ENCODE assay signal across 11 mouse cellular contexts in the genomic region with DNA sequence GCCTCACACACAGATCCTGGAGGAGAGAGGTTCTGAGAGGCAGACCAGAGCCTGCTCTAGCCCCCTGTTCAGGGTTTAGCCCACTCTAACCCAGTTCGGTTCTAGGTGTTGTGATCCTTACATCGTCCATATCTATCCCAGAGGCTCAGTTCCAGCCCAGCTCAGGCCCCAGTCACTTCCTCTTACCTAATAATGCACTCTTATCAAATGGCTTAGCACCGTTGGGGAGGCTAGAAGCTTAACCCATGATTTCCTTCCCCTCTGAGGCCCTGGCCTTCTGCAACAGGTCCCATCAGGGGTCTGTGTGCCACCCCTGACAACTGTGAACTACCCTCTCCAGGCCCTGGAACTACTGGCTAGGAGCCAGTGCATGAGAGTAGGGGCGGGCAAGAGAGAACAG. TPM values are rescaled to one million over a fixed set of nuclear protein-coding genes. Genes with fewer than 3 reads are reported as not detected.
DNase-seq lines count a peak whose midpoint lies in the region; ATAC-seq and TF ChIP-seq lines count a peak whose summit lies in the region.
"Had no signal": no experiment of that assay in that cellular context is flagged by ENCODE, and none has a peak within 500 bp of the region (broad histone marks: within the 10 kb centered on the region; RNA-seq: fewer than 3 reads in every experiment).

No protein-coding gene starts in this region.

- no peak for ATAC-seq in kidney, embryonic 15.5 days (replicated peaks; ENCODE audit: low FRiP score)
- ATAC-seq in granulocyte monocyte progenitor cell, adult 5-6 weeks (replicated peaks; ENCODE audit: poor library complexity, severe bottlenecking): peak; percentile 60
- peak; percentile 16; the same call in 1 of the 2 replicates for ATAC-seq in liver, postnatal 0 days
- ATAC-seq in forebrain, embryonic 11.5 days (replicated peaks; ENCODE audit: low FRiP score): no peak
- no peak for ATAC-seq in frontal cortex, adult (ENCODE audit: low TSS enrichment)

- no peaks in the 10 kb centered on the region for H3K9me3 ChIP-seq in kidney, embryonic 15.5 days (replicated peaks)
- no peaks in the 10 kb centered on the region for H3K9me3 ChIP-seq in liver, postnatal 0 days (ENCODE audit: low read length)
- no peaks in the 10 kb centered on the region for H3K9me3 ChIP-seq in forebrain, embryonic 11.5 days (ENCODE audit: control insufficient read depth, low read length)

- no peak for TF ChIP-seq EP300 in liver, postnatal 0 days (IDR thresholded peaks at IDR 0.05; ENCODE audit: low read depth)

- DNase-seq in kidney, postnatal 14 days: no peak
- peak; percentile 41 to 43 for DNase-seq in B cell, adult 2 months
- DNase-seq in liver, postnatal 0 days: no peak
- DNase-seq in layer of hippocampus, postnatal 14 days (ENCODE audit: low spot score in 2 of 2): no peak
- no peak for DNase-seq in forebrain, embryonic 11.5 days (ENCODE audit: low spot score)
- DNase-seq: cerebellum, adult 9-11 months; kidney, adult 9 months had no signal

- H3K4me3 ChIP-seq in kidney, embryonic 15.5 days (replicated peaks): no peak overlapping the region
- H3K4me3 ChIP-seq in liver, postnatal 0 days (ENCODE audit: low read depth, low read length): no peak overlapping the region
- no peak overlapping the region for H3K4me3 ChIP-seq in forebrain, embryonic 11.5 days (ENCODE audit: low read depth, low read length)

- WGBS in kidney, embryonic 15.5 days: 47% methylated on average over 4 of the region's 4 CpGs
- 22% methylated on average over 4 of the region's 4 CpGs for WGBS in liver, postnatal 0 days (ENCODE audit: insufficient replicate concordance)
- 50% methylated on average over 4 of the region's 4 CpGs for WGBS in forebrain, embryonic 11.5 days

- H3K27ac ChIP-seq in kidney, embryonic 15.5 days: peak overlapping the region; percentile 78
- H3K27ac ChIP-seq in liver, postnatal 0 days (ENCODE audit: low read depth): peak overlapping the region; percentile 44
- no peak overlapping the region for H3K27ac ChIP-seq in forebrain, embryonic 11.5 days (ENCODE audit: low read depth, low read length)

- H3K27me3 ChIP-seq in kidney, embryonic 15.5 days: peaks cover 59% of the 10 kb centered on the region
- H3K27me3 ChIP-seq in liver, postnatal 0 days (ENCODE audit: insufficient read depth, low read length): peaks cover 4% of the 10 kb centered on the region; the same call in 1 of the 2 replicates
- H3K27me3 ChIP-seq in forebrain, embryonic 11.5 days (ENCODE audit: control insufficient read depth, insufficient read depth, low read length): no peaks in the 10 kb centered on the region; the same call in 1 of the 2 replicates

- H3K4me2 ChIP-seq in kidney, embryonic 15.5 days: no peak overlapping the region
- H3K4me2 ChIP-seq in liver, postnatal 0 days (ENCODE audit: low read depth, low read length): peak overlapping the region; percentile 62
- no peak overlapping the region for H3K4me2 ChIP-seq in forebrain, embryonic 11.5 days (ENCODE audit: low read depth, low read length, severe bottlenecking)

- TF ChIP-seq CTCF in liver, postnatal 0 days (IDR thresholded peaks at IDR 0.05; ENCODE audit: low read depth): no peak

- H3K9ac ChIP-seq in kidney, embryonic 15.5 days: no peak overlapping the region
- no peak overlapping the region for H3K9ac ChIP-seq in liver, postnatal 0 days (replicated peaks)
- H3K9ac ChIP-seq in forebrain, embryonic 11.5 days (ENCODE audit: low read length): no peak overlapping the region

- H3K4me1 ChIP-seq in kidney, embryonic 15.5 days: peaks cover 33% of the 10 kb centered on the region
- peaks cover 34% of the 10 kb centered on the region for H3K4me1 ChIP-seq in liver, postnatal 0 days (ENCODE audit: insufficient read depth)
- H3K4me1 ChIP-seq in forebrain, embryonic 11.5 days (replicated peaks; ENCODE audit: control insufficient read depth, insufficient read depth, low read length): no peaks in the 10 kb centered on the region

- H3K36me3 ChIP-seq in kidney, embryonic 15.5 days: no peaks in the 10 kb centered on the region
- H3K36me3 ChIP-seq in liver, postnatal 0 days (replicated peaks; ENCODE audit: insufficient read depth, low read length): no peaks in the 10 kb centered on the region
- H3K36me3 ChIP-seq in forebrain, embryonic 11.5 days (ENCODE audit: control insufficient read depth, insufficient read depth, low read length): no peaks in the 10 kb centered on the region

RNA-seq across cellular contexts. Expression of gene Plcb2, which starts 1.0 kb away (rescaled TPM):
- 1.5 and 1.9 TPM in 2 replicates for polyA plus RNA-seq in kidney, embryonic 15.5 days (2015; fragmentation: Nextera tagmentation; extraction: Ambion mirVana)
- total RNA-seq in granulocyte monocyte progenitor cell, adult 5-6 weeks (2014; fragmentation: Nextera tagmentation): 99.1 and 108 TPM in 2 replicates
- 54.3 and 70.7 TPM in 2 replicates for total RNA-seq in granulocyte monocyte progenitor cell, adult 5-6 weeks (2017)
- 1.7 and 1.9 TPM in 2 replicates for polyA plus RNA-seq in liver, postnatal 0 days (2015; fragmentation: Nextera tagmentation; extraction: Ambion mirVana)
- total RNA-seq in layer of hippocampus, postnatal 14 days (2021): 1 to 10 TPM; 2.1 to 2.7 TPM
- polyA plus RNA-seq in forebrain, embryonic 11.5 days (2014; fragmentation: Nextera tagmentation; extraction: Ambion mirVana): 0.33 and 0.45 TPM in 2 replicates

RNA-seq across cellular contexts. Expression of gene Inafm2, which starts 16.4 kb away (rescaled TPM):
- polyA plus RNA-seq in kidney, embryonic 15.5 days (2015; fragmentation: Nextera tagmentation; extraction: Ambion mirVana): 14.0 and 15.6 TPM in 2 replicates
- total RNA-seq in granulocyte monocyte progenitor cell, adult 5-6 weeks (2014; fragmentation: Nextera tagmentation): 27.9 and 30.3 TPM in 2 replicates
- 15.0 and 24.8 TPM in 2 replicates for total RNA-seq in granulocyte monocyte progenitor cell, adult 5-6 weeks (2017)
- polyA plus RNA-seq in liver, postnatal 0 days (2015; fragmentation: Nextera tagmentation; extraction: Ambion mirVana): 14.0 and 14.7 TPM in 2 replicates
- 10 to 100 TPM; 38.8 to 39.7 TPM for total RNA-seq in layer of hippocampus, postnatal 14 days (2021)
- polyA plus RNA-seq in forebrain, embryonic 11.5 days (2014; fragmentation: Nextera tagmentation; extraction: Ambion mirVana): 28.6 and 30.4 TPM in 2 replicates

RNA-seq across cellular contexts. Expression of gene Ankrd63, which starts 25.4 kb away (rescaled TPM):
- 0.28 and 0.39 TPM in 2 replicates for polyA plus RNA-seq in kidney, embryonic 15.5 days (2015; fragmentation: Nextera tagmentation; extraction: Ambion mirVana)
- 0.77 and 1.0 TPM in 2 replicates for total RNA-seq in granulocyte monocyte progenitor cell, adult 5-6 weeks (2014; fragmentation: Nextera tagmentation)
- 0.62 and 0.69 TPM in 2 replicates for total RNA-seq in granulocyte monocyte progenitor cell, adult 5-6 weeks (2017)
- 0.02 TPM in 1 of 2 replicates, not detected in the other for polyA plus RNA-seq in liver, postnatal 0 days (2015; fragmentation: Nextera tagmentation; extraction: Ambion mirVana)
- total RNA-seq in layer of hippocampus, postnatal 14 days (2021): 1 to 10 TPM; 9.4 to 10.0 TPM
- not detected in 2 replicates for polyA plus RNA-seq in forebrain, embryonic 11.5 days (2014; fragmentation: Nextera tagmentation; extraction: Ambion mirVana)

RNA-seq across cellular contexts. Expression of gene Ccdc9b, which starts 33.3 kb away (rescaled TPM):
- 1.0 and 1.2 TPM in 2 replicates for polyA plus RNA-seq in kidney, embryonic 15.5 days (2015; fragmentation: Nextera tagmentation; extraction: Ambion mirVana)
- total RNA-seq in granulocyte monocyte progenitor cell, adult 5-6 weeks (2014; fragmentation: Nextera tagmentation): 0.92 and 2.3 TPM in 2 replicates
- 0.26 and 0.82 TPM in 2 replicates for total RNA-seq in granulocyte monocyte progenitor cell, adult 5-6 weeks (2017)
- 0.36 and 0.52 TPM in 2 replicates for polyA plus RNA-seq in liver, postnatal 0 days (2015; fragmentation: Nextera tagmentation; extraction: Ambion mirVana)
- total RNA-seq in layer of hippocampus, postnatal 14 days (2021): 1 to 10 TPM; 3.5 to 4.2 TPM
- polyA plus RNA-seq in forebrain, embryonic 11.5 days (2014; fragmentation: Nextera tagmentation; extraction: Ambion mirVana): 0.36 and 0.87 TPM in 2 replicates

RNA-seq across cellular contexts. Expression of gene Phgr1, which starts 43.4 kb away (rescaled TPM):
- polyA plus RNA-seq in kidney, embryonic 15.5 days (2015; fragmentation: Nextera tagmentation; extraction: Ambion mirVana): 1.1 TPM in 1 of 2 replicates, not detected in the other
- total RNA-seq in granulocyte monocyte progenitor cell, adult 5-6 weeks (2014; fragmentation: Nextera tagmentation): not detected in 2 replicates
- not detected in 2 replicates for total RNA-seq in granulocyte monocyte progenitor cell, adult 5-6 weeks (2017)
- not detected in 2 replicates for polyA plus RNA-seq in liver, postnatal 0 days (2015; fragmentation: Nextera tagmentation; extraction: Ambion mirVana)
- total RNA-seq in layer of hippocampus, postnatal 14 days (2021): not detected
- not detected in 2 replicates for polyA plus RNA-seq in forebrain, embryonic 11.5 days (2014; fragmentation: Nextera tagmentation; extraction: Ambion mirVana)
- total RNA-seq: heart, postnatal 25 days had no signal

Comparison
In these comparisons a context has a peak if more than half of its experiments do, and no peak if none do; other contexts are left out.
1. ATAC-seq: peak in granulocyte monocyte progenitor cell, adult 5-6 weeks (single experiment) and liver, postnatal 0 days (single experiment); none in kidney, embryonic 15.5 days (single experiment), forebrain, embryonic 11.5 days (single experiment) and frontal cortex, adult (single experiment).
2. DNase-seq: peak in B cell, adult 2 months (2 of 2); none in kidney, postnatal 14 days (single experiment), liver, postnatal 0 days (single experiment), layer of hippocampus, postnatal 14 days (0 of 2) and forebrain, embryonic 11.5 days (single experiment).